Mouse (Mus musculus): ENCODE data around the gene Zkscan14. TPM values are rescaled to one million over a fixed set of nuclear protein-coding genes. Genes with fewer than 3 reads are reported as not detected.

The Zkscan14 gene
- total and polyA plus RNA-seq, 3 experiments = 6.7 to 7.5 TPM; not detected in 1

DNA sequence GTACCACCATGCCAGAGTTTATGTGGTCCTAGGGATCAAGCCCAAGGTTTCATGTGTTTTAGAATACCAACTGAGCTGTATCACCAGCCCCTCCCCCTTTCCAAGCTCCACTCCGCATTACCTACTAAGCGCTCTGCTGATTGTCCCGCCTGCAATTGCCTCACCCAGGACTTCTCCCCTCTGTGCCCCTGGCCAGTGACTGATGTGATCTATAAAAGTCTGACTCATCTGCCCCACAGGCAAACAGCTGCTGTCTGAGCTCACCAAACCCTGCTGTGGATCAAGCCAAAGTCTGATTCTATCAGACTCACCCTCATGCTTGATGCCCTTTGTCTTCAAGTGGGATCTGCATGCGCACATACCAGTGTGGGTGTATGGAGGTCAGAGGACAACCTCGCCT lies 21.2 kb upstream of the Zkscan14 start (continued):
- TF ChIP-seq POLR2AphosphoS2 (IDR thresholded peaks at IDR 0.05; ENCODE audit: low read length) = peak; percentile 12; the same call in 1 of the 2 replicates
- TF ChIP-seq ZNF384 (IDR thresholded peaks at IDR 0.05; ENCODE audit: low read depth, low read length) = no peak
- no peak for TF ChIP-seq NRF1 (IDR thresholded peaks at IDR 0.05; ENCODE audit: insufficient read depth, low read depth, low read length, poor library complexity, severe bottlenecking)
- TF ChIP-seq USF1 (IDR thresholded peaks at IDR 0.05; ENCODE audit: low read depth, low read length) = no peak
- TF ChIP-seq GABPA (IDR thresholded peaks at IDR 0.05; ENCODE audit: low read depth, low read length) = no peak
- 0 out of 4 replicates have a peak, but pooled peaks of 1 of the 2 experiments have one; percentile 33 for TF ChIP-seq POLR2A (IDR thresholded peaks at IDR 0.05; ENCODE audit: control insufficient read depth in 1 of 2, insufficient read depth in 1 of 2, low read depth in 1 of 2, low read length in 2 of 2, poor library complexity in 1 of 2)

DNA sequence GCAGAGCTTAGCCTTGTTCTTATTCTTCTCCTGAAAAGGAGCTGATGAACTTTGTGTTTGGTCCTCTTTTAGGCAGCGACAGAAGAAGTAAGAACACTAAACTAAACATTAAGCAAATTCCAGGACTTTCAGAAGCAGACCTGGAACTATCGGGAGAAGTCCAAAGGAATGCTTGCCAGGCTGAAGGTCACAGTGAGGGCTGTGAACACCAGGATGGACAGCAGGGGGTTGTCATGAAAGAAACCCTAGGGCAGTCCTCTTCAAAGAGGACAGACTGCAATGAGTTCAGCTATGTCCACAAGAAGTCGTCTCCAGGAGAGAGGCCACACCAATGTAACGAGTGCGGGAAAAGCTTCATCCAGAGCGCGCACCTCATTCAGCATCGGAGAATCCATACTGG lies 18.3 kb upstream of the Zkscan14 start:
- Histone ChIP-seq H3K9me3 (replicated peaks; ENCODE audit: insufficient read depth, low read length) (no peaks in the 10 kb centered on the region), H3K36me3 (ENCODE audit: control insufficient read depth in 1 of 2, insufficient read depth in 2 of 2, low read length in 2 of 2) (peaks cover 0 to 3% of the 10 kb centered on the region in 2 experiments)
- no peak for TF ChIP-seq TBP (IDR thresholded peaks at IDR 0.05; ENCODE audit: low read depth, low read length)
- TF ChIP-seq MYB (IDR thresholded peaks at IDR 0.05; ENCODE audit: low read depth, low read length) = no peak
- no peak for TF ChIP-seq MAX (IDR thresholded peaks at IDR 0.05; ENCODE audit: low read length)
- TF ChIP-seq RAD21 (IDR thresholded peaks at IDR 0.05; ENCODE audit: low read depth, low read length) = no peak
- TF ChIP-seq MAZ (IDR thresholded peaks at IDR 0.05; ENCODE audit: low read depth, low read length) = no peak
- TF ChIP-seq MEF2A (IDR thresholded peaks at IDR 0.05; ENCODE audit: extremely low read depth, insufficient replicate concordance, low read depth, low read length, poor library complexity, severe bottlenecking) = no peak
- TF ChIP-seq ZKSCAN1 (IDR thresholded peaks at IDR 0.05; ENCODE audit: low read depth, low read length) = no peak

DNA sequence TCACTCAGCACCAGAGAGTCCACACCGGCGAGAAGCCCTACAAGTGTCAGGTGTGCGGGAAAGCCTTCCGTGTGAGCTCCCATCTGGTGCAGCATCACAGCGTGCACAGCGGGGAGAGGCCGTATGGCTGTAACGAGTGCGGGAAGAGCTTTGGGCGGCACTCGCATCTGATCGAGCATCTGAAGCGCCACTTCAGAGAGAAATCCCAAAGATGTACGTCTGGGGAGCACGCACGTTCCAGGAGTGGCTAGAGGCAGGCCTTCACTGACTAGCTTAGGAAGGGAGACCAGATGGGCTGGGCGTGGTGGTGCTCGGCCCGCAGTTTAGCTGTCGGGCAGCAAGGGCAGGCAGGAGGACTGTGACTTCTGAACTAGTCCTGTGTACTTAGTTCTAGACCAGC lies 17.0 kb upstream of the Zkscan14 start:
- no peaks in the 10 kb centered on the region for H3K27me3 ChIP-seq (ENCODE audit: control insufficient read depth in 1 of 2, insufficient read depth in 2 of 2, low read length in 2 of 2)
- peaks cover 3 to 12% of the 10 kb centered on the region in 2 experiments; a peak in 2 of 4 replicates for H3K4me1 ChIP-seq (ENCODE audit: control insufficient read depth in 1 of 2, insufficient read depth in 2 of 2, low read length in 2 of 2)
- no peak overlapping the region for H3K4me3 ChIP-seq (ENCODE audit: control insufficient read depth in 1 of 2, insufficient read depth in 1 of 2, low read depth in 2 of 2, low read length in 2 of 2)
- H3K27ac ChIP-seq (ENCODE audit: control insufficient read depth, low read depth, low read length) = no peak overlapping the region
- TF ChIP-seq ZKSCAN1 (IDR thresholded peaks at IDR 0.05; ENCODE audit: low read depth, low read length) (no peak), TBP (IDR thresholded peaks at IDR 0.05; ENCODE audit: low read depth, low read length) (no peak), RCOR1 (IDR thresholded peaks at IDR 0.05; ENCODE audit: low read depth, low read length) (no peak), RAD21 (IDR thresholded peaks at IDR 0.05; ENCODE audit: low read depth, low read length) (no peak), SMC3 (IDR thresholded peaks at IDR 0.05; ENCODE audit: low read depth, low read length) (no peak), TAL1 (IDR thresholded peaks at IDR 0.05; ENCODE audit: low read length) (no peak), ELF1 (IDR thresholded peaks at IDR 0.05; ENCODE audit: low read depth, low read length) (no peak), BHLHE40 (IDR thresholded peaks at IDR 0.05; ENCODE audit: borderline replicate concordance, low read depth, low read length) (no peak), MAFK (IDR thresholded peaks at IDR 0.05; ENCODE audit: borderline replicate concordance, low read depth, low read length) (no peak), MAZ (IDR thresholded peaks at IDR 0.05; ENCODE audit: low read depth, low read length) (no peak), USF2 (IDR thresholded peaks at IDR 0.05; ENCODE audit: borderline replicate concordance in 1 of 2, insufficient read depth in 1 of 2, low read depth in 1 of 2, low read length in 2 of 2) (no peak), CHD2 (IDR thresholded peaks at IDR 0.05; ENCODE audit: low read length) (no peak), POLR2AphosphoS2 (IDR thresholded peaks at IDR 0.05; ENCODE audit: low read length) (no peak), EP300 (IDR thresholded peaks at IDR 0.05; ENCODE audit: low read depth in 1 of 2, low read length in 2 of 2) (no peak), GATA1 (IDR thresholded peaks at IDR 0.05; ENCODE audit: low read depth, low read length) (no peak), MYB (IDR thresholded peaks at IDR 0.05; ENCODE audit: low read depth, low read length) (no peak), MXI1 (IDR thresholded peaks at IDR 0.05; ENCODE audit: low read depth, low read length) (no peak), CHD1 (IDR thresholded peaks at IDR 0.05; ENCODE audit: low read depth, low read length) (no peak)
- H3K79me2 ChIP-seq (ENCODE audit: control insufficient read depth, insufficient read depth, low read length, poor library complexity) = no peaks in the 10 kb centered on the region; the same call in 1 of the 2 replicates
- DNase-seq (ENCODE audit: low read depth, low spot score) = no peak
- no peak overlapping the region for H3K9ac ChIP-seq (ENCODE audit: control insufficient read depth, low read depth, low read length, poor library complexity, severe bottlenecking)
- H3K9me3 ChIP-seq (replicated peaks; ENCODE audit: insufficient read depth, low read length) = no peaks in the 10 kb centered on the region
- peaks cover 0 to 3% of the 10 kb centered on the region in 2 experiments for H3K36me3 ChIP-seq (ENCODE audit: control insufficient read depth in 1 of 2, insufficient read depth in 2 of 2, low read length in 2 of 2)

More for the DNA sequence above, 18.3 kb upstream of the Zkscan14 start:
- no peak for DNase-seq (ENCODE audit: low read depth, low spot score)
- Histone ChIP-seq H3K4me1 (ENCODE audit: control insufficient read depth in 1 of 2, insufficient read depth in 2 of 2, low read length in 2 of 2) (peaks cover 3 to 14% of the 10 kb centered on the region in 2 experiments; a peak in 2 of 4 replicates), H3K27me3 (ENCODE audit: control insufficient read depth in 1 of 2, insufficient read depth in 2 of 2, low read length in 2 of 2) (no peaks in the 10 kb centered on the region), H3K79me2 (ENCODE audit: control insufficient read depth, insufficient read depth, low read length, poor library complexity) (no peaks in the 10 kb centered on the region; the same call in 1 of the 2 replicates), H3K4me3 (ENCODE audit: control insufficient read depth in 1 of 2, insufficient read depth in 1 of 2, low read depth in 2 of 2, low read length in 2 of 2) (no peak overlapping the region), H3K27ac (ENCODE audit: control insufficient read depth, low read depth, low read length) (no peak overlapping the region), H3K9ac (ENCODE audit: control insufficient read depth, low read depth, low read length, poor library complexity, severe bottlenecking) (no peak overlapping the region)

Data from MEL (cell line).